Mouse (Mus musculus): ENCODE measurements around the gene Rad1. TPM values are rescaled to one million over a fixed set of nuclear protein-coding genes. Genes with fewer than 3 reads are reported as not detected.
A peak's percentile ranks its signal among the peaks of the same experiment; 100 is the strongest.
"Not testable (repeated sequence)": the region's sequence is repeated elsewhere in the genome, so short reads cannot be mapped to it uniquely, and the experiment has no call there.

Rad1 gene
- total RNA-seq, 2 experiments from 2014 or later, result 14.4 to 15.6 TPM

- Histone ChIP-seq H3K27ac (peak within 1 kb of the TSS; percentile 74), H3K4me3 (peak within 1 kb of the TSS; percentile 89)
- no peak for TF ChIP-seq CTCF (IDR thresholded peaks at IDR 0.05)
- intact Hi-C loops (cut with DNase I), result loop anchor here (1.0 to 10.0 kb wide), 2 partner anchors 16 to 1015 kb away; partner anchors contain the start of gene Rad1
- DNase-seq (ENCODE audit: extremely low spot score in 1 of 2, low spot score in 2 of 2), result peak; percentile 76 to 80
Measured at GRCm38 (mm10) chr15:10470151-10470831, 15.5 kb upstream of the Rad1 start, which contains the start of gene Dnajc21. TSS of gene Dnajc21 (minus strand) at chr15:10470516.

- no peak for DNase-seq (ENCODE audit: extremely low spot score in 1 of 2, low spot score in 2 of 2)
- Histone ChIP-seq H3K4me3 (peak overlapping the region; percentile 57), H3K27ac (peak overlapping the region; percentile 73; the same call in 1 of the 2 replicates)
- intact Hi-C loops (cut with DNase I), result loop anchor here (1.0 to 10.0 kb wide), 2 partner anchors 15 to 1016 kb away; partner anchors contain the start of gene Rad1
- TF ChIP-seq CTCF (IDR thresholded peaks at IDR 0.05), result no peak
Measured at GRCm38 (mm10) chr15:10470941-10471340, 14.9 kb upstream of the Rad1 start.

- TF ChIP-seq CTCF (IDR thresholded peaks at IDR 0.05), result no peak
- Histone ChIP-seq H3K4me3 (peak overlapping the region; percentile 72), H3K27ac (peak overlapping the region; percentile 83)
- intact Hi-C loops (cut with DNase I), result loop anchor here (1.0 to 5.0 kb wide), 3 partner anchors 16 to 1344 kb away; partner anchors contain the start of genes Amacr, Dnajc21 and Lmbrd2
- DNase-seq (ENCODE audit: extremely low spot score in 1 of 2, low spot score in 2 of 2), result no peak
Measured at GRCm38 (mm10) chr15:10486365-10486839, 584 bp downstream of the Rad1 start.

GRCm38 (mm10) chr15:10487246-10487645 lies 1.4 kb downstream of the Rad1 start:
- no peak overlapping the region for H3K4me3 ChIP-seq
- peak; percentile 6 for TF ChIP-seq CTCF (IDR thresholded peaks at IDR 0.05)
- intact Hi-C loops (cut with DNase I), result loop anchor here (5.0 kb wide), 2 partner anchors 495 to 1345 kb away; partner anchors contain the start of genes Amacr and Lmbrd2

DNA sequence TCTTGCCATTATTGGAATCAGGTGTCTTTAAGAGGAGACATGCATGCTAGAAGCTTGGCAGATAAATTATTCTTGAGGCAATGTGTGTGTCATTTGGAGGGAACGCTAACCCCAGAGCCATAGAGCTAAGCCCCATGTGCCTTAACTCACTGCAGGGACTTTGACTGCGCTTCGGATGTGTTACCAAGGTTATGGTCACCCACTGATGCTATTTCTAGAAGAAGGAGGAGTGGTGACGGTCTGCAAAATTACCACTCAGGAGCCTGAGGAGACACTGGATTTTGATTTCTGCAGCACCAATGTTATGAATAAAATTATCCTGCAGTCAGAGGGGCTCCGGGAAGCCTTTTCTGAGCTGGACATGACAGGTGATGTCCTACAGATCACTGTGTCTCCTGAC lies 4.3 kb downstream of the Rad1 start:
- no peak for TF ChIP-seq CTCF (IDR thresholded peaks at IDR 0.05)
- H3K27ac ChIP-seq, result peak overlapping the region; percentile 62
- DNase-seq (ENCODE audit: extremely low spot score in 1 of 2, low spot score in 2 of 2), result no peak
- no peak overlapping the region for H3K4me3 ChIP-seq
- intact Hi-C loops (cut with DNase I), result loop anchor here (10.0 kb wide), 1 partner anchor 895 kb away; no protein-coding TSS in a partner anchor

More at GRCm38 (mm10) chr15:10487246-10487645, 1.4 kb downstream of the Rad1 start:
- no peak for DNase-seq (ENCODE audit: extremely low spot score in 1 of 2, low spot score in 2 of 2)
- H3K27ac ChIP-seq, result no peak overlapping the region

GRCm38 (mm10) chr15:10495944-10496343 lies 10.1 kb downstream of the Rad1 start:
- no peak for TF ChIP-seq CTCF (IDR thresholded peaks at IDR 0.05)
- intact Hi-C loops (cut with DNase I), result loop anchor here (10.0 kb wide), 1 partner anchor 889 kb away; no protein-coding TSS in a partner anchor
- Histone ChIP-seq H3K4me3 (no peak overlapping the region), H3K27ac (no peak overlapping the region)
- DNase-seq (ENCODE audit: extremely low spot score in 1 of 2, low spot score in 2 of 2), result no peak

DNA sequence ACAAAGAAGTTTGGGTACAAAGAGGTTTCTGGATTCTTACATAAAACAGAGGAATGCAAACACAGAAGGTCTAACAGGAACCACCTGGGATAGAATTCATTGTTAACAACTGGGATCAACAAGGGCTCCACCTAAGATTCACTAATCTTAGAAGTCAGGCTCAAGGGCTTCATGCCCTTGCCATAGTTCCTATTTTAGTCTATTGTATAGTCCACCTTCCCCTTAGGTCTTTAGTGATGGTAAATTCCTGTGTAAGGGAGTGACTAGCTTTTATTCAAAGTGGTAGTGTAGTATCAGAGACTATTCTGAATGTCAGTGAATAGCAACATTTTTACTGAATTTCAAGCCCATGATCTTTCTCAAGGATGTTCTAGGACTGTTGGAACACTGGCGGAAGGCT lies 10.9 kb downstream of the Rad1 start:
- not testable (repeated sequence) for H3K27ac ChIP-seq; H3K4me3 ChIP-seq; DNase-seq (ENCODE audit: extremely low spot score in 1 of 2, low spot score in 2 of 2)
- intact Hi-C loops (cut with DNase I), result loop anchor here (10.0 kb wide), 1 partner anchor 888 kb away; no protein-coding TSS in a partner anchor

DNA sequence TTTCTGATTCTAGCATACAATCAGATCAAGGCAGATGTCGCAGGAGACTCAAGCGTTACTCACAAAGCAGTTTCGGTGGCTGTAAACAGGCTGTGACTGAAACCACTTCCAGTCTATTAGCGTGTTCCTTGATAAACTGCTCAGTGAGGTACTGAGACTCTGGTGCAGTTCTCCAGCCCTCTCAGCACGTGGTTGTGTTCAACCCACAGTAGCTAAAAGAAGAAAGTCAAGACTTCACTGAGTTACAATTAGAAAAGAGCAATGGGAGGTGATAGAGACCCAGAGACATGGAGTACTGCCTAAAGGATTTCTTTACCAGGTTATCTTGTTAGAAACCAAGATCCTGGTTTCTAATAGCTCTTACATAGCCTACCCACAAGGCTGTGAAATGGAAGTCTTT lies 13.8 kb downstream of the Rad1 start:
- DNase-seq (ENCODE audit: extremely low spot score in 1 of 2, low spot score in 2 of 2), result no peak
- Histone ChIP-seq H3K27ac (no peak overlapping the region), H3K4me3 (no peak overlapping the region)
- no peak for TF ChIP-seq CTCF (IDR thresholded peaks at IDR 0.05)
- intact Hi-C loops (cut with DNase I), result loop anchor here (10.0 kb wide), 1 partner anchor 885 kb away; no protein-coding TSS in a partner anchor

- no peak for TF ChIP-seq CTCF (IDR thresholded peaks at IDR 0.05)
- DNase-seq (ENCODE audit: extremely low spot score in 1 of 2, low spot score in 2 of 2), result no peak
- intact Hi-C loops (cut with DNase I), result loop anchor here (2.0 to 5.0 kb wide), 2 partner anchors 373 to 482 kb away; partner anchors contain the start of gene Amacr
- Histone ChIP-seq H3K4me3 (no peak overlapping the region), H3K27ac (no peak overlapping the region)
Measured at GRCm38 (mm10) chr15:10500035-10500434, 14.2 kb downstream of the Rad1 start.

- peak; percentile 44 to 57 for DNase-seq (ENCODE audit: extremely low spot score in 1 of 2, low spot score in 2 of 2)
- intact Hi-C loops (cut with DNase I), result loop anchor here (1.0 to 5.0 kb wide), 3 partner anchors 372 to 481 kb away; partner anchors contain the start of gene Amacr
- Histone ChIP-seq H3K4me3 (no peak overlapping the region), H3K27ac (no peak overlapping the region)
- TF ChIP-seq CTCF (IDR thresholded peaks at IDR 0.05), result peak; percentile 88
Measured at GRCm38 (mm10) chr15:10500838-10501719, 15.3 kb downstream of the Rad1 start.

- intact Hi-C loops (cut with DNase I), result no loop called here
- no peak for TF ChIP-seq CTCF (IDR thresholded peaks at IDR 0.05)
- DNase-seq (ENCODE audit: extremely low spot score in 1 of 2, low spot score in 2 of 2), result no peak
Measured at GRCm38 (mm10) chr15:10506099-10506498, 20.3 kb downstream of the Rad1 start.

More at GRCm38 (mm10) chr15:10506099-10506498, 20.3 kb downstream of the Rad1 start:
- Histone ChIP-seq H3K4me3 (no peak overlapping the region), H3K27ac (no peak overlapping the region)

Measured in left cerebral cortex, adult 2 months (tissue).